Mouse (Mus musculus) gastrocnemius, postnatal 14 days (tissue): ENCODE measurements around the gene Gm37240. TPM values are rescaled to one million over a fixed set of nuclear protein-coding genes. Genes with fewer than 3 reads are reported as not detected.
"Not testable (repeated sequence)": the region's sequence is repeated elsewhere in the genome, so short reads cannot be mapped to it uniquely, and the experiment has no call there.

Experiments used
- DNase-seq: peaks from one replicate; pipeline ENCODE4 v3.0.0; 2021; ENCODE audit warnings: mixed read lengths
- intact Hi-C: fragments of 180-260 bp; cut with DNase I; formaldehyde crosslinking; loops from one replicate; pipeline ENCODE4 v1.15.1; 2025; ENCODE audit warnings: low total_unique reads
- total RNA-seq, 2 experiments: library from RNA; stranded (reverse); gene quantifications; 2 replicates each; pipeline ENCODE4 v1.2.3; 2021

Gm37240 gene
- total RNA-seq, 2 experiments from 2014 or later: 32.3 to 43.3 TPM

- DNase-seq: no peak
- intact Hi-C loops: no loop called here
These were observed 1284.1 kb downstream of the Gm37240 start for GRCm38 (mm10) chr3:84603212-84603611.

GRCm38 (mm10) chr3:84602759-84603158 is 1284.6 kb downstream of the Gm37240 start:
- intact Hi-C loops: no loop called here
- no peak for DNase-seq

- no peak for DNase-seq
- intact Hi-C loops: no loop called here
These were observed 1285.3 kb downstream of the Gm37240 start for GRCm38 (mm10) chr3:84601870-84602495.

GRCm38 (mm10) chr3:84598756-84599155 is 1288.6 kb downstream of the Gm37240 start:
- no peak for DNase-seq
- intact Hi-C loops: no loop called here

GRCm38 (mm10) chr3:84597996-84598734 is 1289.2 kb downstream of the Gm37240 start:
- intact Hi-C loops: no loop called here

GRCm38 (mm10) chr3:84595677-84596234 is 1291.6 kb downstream of the Gm37240 start:
- intact Hi-C loops: no loop called here
- no peak for DNase-seq

More at GRCm38 (mm10) chr3:84597996-84598734, 1289.2 kb downstream of the Gm37240 start:
- DNase-seq: no peak

- no peak for DNase-seq
- intact Hi-C loops: no loop called here
These were observed 1292.2 kb downstream of the Gm37240 start for GRCm38 (mm10) chr3:84594894-84595676.

- no peak for DNase-seq
- intact Hi-C loops: no loop called here
These were observed 1294.0 kb downstream of the Gm37240 start, which contains the start of gene Tigd4 for GRCm38 (mm10) chr3:84593274-84593673. Gene Tigd4, plus strand, starts transcription at chr3:84593574.

- DNase-seq: no peak
- intact Hi-C loops: no loop called here
These were observed 1300.6 kb downstream of the Gm37240 start for GRCm38 (mm10) chr3:84586736-84587135.

- no peak for DNase-seq
- intact Hi-C loops: no loop called here
These were observed 1304.4 kb downstream of the Gm37240 start for GRCm38 (mm10) chr3:84582913-84583276.

GRCm38 (mm10) chr3:84582023-84582912 is 1305.0 kb downstream of the Gm37240 start, which contains the start of gene Arfip1:
Gene Arfip1, minus strand, starts transcription at chr3:84582625.
- peak; percentile 99 for DNase-seq
- intact Hi-C loops: no loop called here

GRCm38 (mm10) chr3:84581696-84582022 is 1305.7 kb downstream of the Gm37240 start:
- intact Hi-C loops: no loop called here
- no peak for DNase-seq

- intact Hi-C loops: no loop called here
These were observed 1306.6 kb downstream of the Gm37240 start for GRCm38 (mm10) chr3:84580716-84581115.

GRCm38 (mm10) chr3:84570501-84570900 is 1316.8 kb downstream of the Gm37240 start:
- intact Hi-C loops: no loop called here
- no peak for DNase-seq

More at GRCm38 (mm10) chr3:84580716-84581115, 1306.6 kb downstream of the Gm37240 start:
- DNase-seq: no peak

- intact Hi-C loops: no loop called here
- DNase-seq: no peak
These were observed 1317.7 kb downstream of the Gm37240 start for GRCm38 (mm10) chr3:84569587-84569986.

GRCm38 (mm10) chr3:84568540-84568939 is 1318.8 kb downstream of the Gm37240 start:
- DNase-seq: no peak
- intact Hi-C loops: no loop called here

GRCm38 (mm10) chr3:84563415-84563814 is 1323.9 kb downstream of the Gm37240 start:
- DNase-seq: no peak
- intact Hi-C loops: no loop called here

GRCm38 (mm10) chr3:84562911-84563310 is 1324.4 kb downstream of the Gm37240 start:
- DNase-seq, intact Hi-C loops: not testable (repeated sequence)

- DNase-seq: peak; percentile 43
- intact Hi-C loops: no loop called here
These were observed 1329.0 kb downstream of the Gm37240 start for GRCm38 (mm10) chr3:84558301-84558700.
